Mouse (Mus musculus): Measurements from ENCODE around the gene Ccm2. TPM values are rescaled to one million over a fixed set of nuclear protein-coding genes. Genes with fewer than 3 reads are reported as not detected.

The Ccm2 gene
- polyA plus RNA-seq, 1 experiment from 2014 or later = 44.7 TPM

DNA sequence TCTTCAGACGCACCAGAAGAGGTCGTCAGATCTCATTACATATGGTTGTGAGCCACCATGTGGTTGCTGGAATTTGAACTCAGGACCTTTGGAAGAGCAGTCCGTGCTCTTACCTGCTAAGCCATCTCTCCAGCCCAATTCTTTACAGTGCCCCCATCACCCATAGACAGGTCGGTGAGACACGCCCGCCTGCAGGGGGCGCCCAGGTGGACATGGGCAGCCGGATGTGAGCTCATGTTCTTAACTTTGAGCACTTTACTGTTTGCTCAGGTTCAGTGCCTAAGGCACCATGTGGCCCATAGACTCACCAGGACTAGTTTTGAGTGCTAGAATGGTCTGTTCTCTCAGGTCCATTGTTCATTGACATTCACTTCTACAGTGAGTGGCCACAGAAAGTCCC is 89.5 kb downstream of the Ccm2 start:
- 0 out of 2 replicates have a peak, but pooled peaks cover 3% of the 10 kb centered on the region for H3K9me3 ChIP-seq (replicated peaks)
- H3K4me1 ChIP-seq (replicated peaks) = no peaks in the 10 kb centered on the region
- no peak for ATAC-seq (replicated peaks; ENCODE audit: insufficient number of reproducible peaks, insufficient read depth, low FRiP score, low read depth)
- no peaks in the 10 kb centered on the region for H3K36me3 ChIP-seq
- no peaks in the 10 kb centered on the region for H3K27me3 ChIP-seq
- no peak overlapping the region for H3K27ac ChIP-seq
- no peak overlapping the region for H3K4me2 ChIP-seq
- no peak overlapping the region for H3K9ac ChIP-seq
- WGBS = 63% methylated on average over 8 of the region's 8 CpGs
- H3K4me3 ChIP-seq = no peak overlapping the region

DNA sequence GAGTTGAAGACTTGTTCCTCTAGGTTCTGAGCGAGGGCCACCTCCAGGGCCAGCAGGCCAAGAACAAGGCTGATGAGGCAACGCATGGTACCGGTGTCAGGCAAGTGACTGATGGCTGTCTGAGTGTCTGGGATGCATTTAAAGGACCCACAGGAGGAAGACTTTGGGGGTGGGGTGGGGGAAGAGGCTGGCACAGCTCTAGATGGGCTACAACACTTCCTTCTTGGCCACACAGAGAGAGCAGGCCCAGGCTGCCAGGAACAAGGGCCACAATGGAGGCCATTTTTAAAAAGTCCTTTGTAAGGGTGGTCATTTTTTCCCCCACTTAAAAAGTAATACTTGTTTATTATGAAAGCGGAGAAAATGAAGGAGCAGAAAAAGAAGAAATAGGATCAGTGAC is 91.8 kb downstream of the Ccm2 start, which contains the start of gene Wap:
TSS of gene Wap (minus strand) at position 101 of the 400 bp plus-strand sequence.
- ATAC-seq (replicated peaks; ENCODE audit: insufficient number of reproducible peaks, insufficient read depth, low FRiP score, low read depth) = no peak

DNA sequence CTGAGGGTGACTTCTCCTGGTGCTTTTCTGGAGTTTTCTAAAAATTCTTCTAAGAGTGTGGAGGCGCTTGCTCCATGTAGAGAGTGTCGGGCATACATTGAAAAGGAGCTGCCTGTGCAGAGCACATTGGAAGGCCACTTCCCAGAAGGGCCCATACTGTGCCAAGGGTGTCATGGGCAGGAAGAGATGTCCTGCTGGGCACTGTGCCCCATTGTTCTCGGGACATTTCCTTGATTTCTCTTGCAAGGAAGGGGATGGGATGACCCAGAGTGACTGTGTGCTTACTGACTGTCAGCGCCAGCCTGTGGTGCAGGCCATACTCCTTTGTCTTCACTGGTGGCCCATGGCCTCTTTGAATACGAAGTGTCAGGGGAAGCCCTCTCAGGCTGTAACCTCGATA is 92.4 kb downstream of the Ccm2 start:
- Histone ChIP-seq H3K27ac (no peak overlapping the region), H3K4me2 (no peak overlapping the region), H3K9ac (no peak overlapping the region), H3K4me3 (no peak overlapping the region), H3K9me3 (replicated peaks) (no peaks in the 10 kb centered on the region), H3K36me3 (no peaks in the 10 kb centered on the region), H3K4me1 (replicated peaks) (no peaks in the 10 kb centered on the region), H3K27me3 (no peaks in the 10 kb centered on the region)
- ATAC-seq (replicated peaks; ENCODE audit: insufficient number of reproducible peaks, insufficient read depth, low FRiP score, low read depth) = no peak
- WGBS = 69% methylated on average over 6 of the region's 6 CpGs

More for the DNA sequence above, 91.8 kb downstream of the Ccm2 start, which contains the start of gene Wap:
- Histone ChIP-seq H3K4me2 (no peak within 1 kb of the TSS), H3K36me3 (no peaks in the 10 kb centered on the region), H3K9ac (no peak within 1 kb of the TSS), H3K9me3 (replicated peaks) (no peaks in the 10 kb centered on the region), H3K27ac (no peak within 1 kb of the TSS), H3K4me3 (no peak within 1 kb of the TSS), H3K4me1 (replicated peaks) (no peaks in the 10 kb centered on the region), H3K27me3 (no peaks in the 10 kb centered on the region)
- 88% methylated on average over 4 of the region's 4 CpGs for WGBS

DNA sequence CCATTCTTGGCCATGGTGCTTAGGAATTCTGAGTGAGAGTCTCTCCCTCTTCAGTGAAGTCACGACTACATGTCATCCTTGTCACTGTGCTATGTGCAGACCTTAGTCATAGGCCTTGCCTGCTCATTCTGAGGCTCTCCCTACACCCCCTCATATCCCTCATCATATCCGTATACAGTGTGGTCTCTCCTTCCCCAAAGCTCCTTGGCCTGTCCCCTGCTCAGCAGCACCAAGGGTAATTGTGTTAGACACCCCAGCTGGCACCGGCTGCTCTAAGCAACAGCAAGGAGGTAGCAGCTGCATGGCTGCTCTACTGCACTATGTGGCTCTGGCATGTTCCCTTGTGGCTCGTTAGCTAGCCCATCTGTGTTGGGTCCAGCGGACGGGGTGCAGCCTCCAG is 97.9 kb downstream of the Ccm2 start:
- no peaks in the 10 kb centered on the region for H3K9me3 ChIP-seq (replicated peaks)
- WGBS = 76% methylated on average over 6 of the region's 6 CpGs
- no peaks in the 10 kb centered on the region for H3K4me1 ChIP-seq (replicated peaks)
- H3K9ac ChIP-seq = no peak overlapping the region
- no peak overlapping the region for H3K4me3 ChIP-seq
- H3K4me2 ChIP-seq = no peak overlapping the region
- H3K36me3 ChIP-seq = no peaks in the 10 kb centered on the region
- no peak for ATAC-seq (replicated peaks; ENCODE audit: insufficient number of reproducible peaks, insufficient read depth, low FRiP score, low read depth)
- no peaks in the 10 kb centered on the region for H3K27me3 ChIP-seq
- no peak overlapping the region for H3K27ac ChIP-seq

Other genes starting within 250 kb of the Ccm2 start
- gene Zmiz2, start 157.8 kb upstream of the Ccm2 start, polyA plus RNA-seq (2015; fragmentation: Nextera tagmentation; extraction: Ambion mirVana) = 6.6 and 8.2 TPM in 2 replicates
- 3,680 and 4,098 TPM in 2 replicates for gene Ppia, start 131.4 kb upstream of the Ccm2 start, polyA plus RNA-seq (2015; fragmentation: Nextera tagmentation; extraction: Ambion mirVana)
- gene H2afv, start 102.4 kb upstream of the Ccm2 start, polyA plus RNA-seq (2015; fragmentation: Nextera tagmentation; extraction: Ambion mirVana) = 318 and 327 TPM in 2 replicates
- 24.0 and 26.1 TPM in 2 replicates for gene Purb, start 71.0 kb upstream of the Ccm2 start, polyA plus RNA-seq (2015; fragmentation: Nextera tagmentation; extraction: Ambion mirVana)
- gene Myo1g, start 25.9 kb upstream of the Ccm2 start, polyA plus RNA-seq (2015; fragmentation: Nextera tagmentation; extraction: Ambion mirVana) = 1.2 and 4.9 TPM in 2 replicates
- 1.1 and 3.3 TPM in 2 replicates for gene Nacad, start 59.2 kb downstream of the Ccm2 start, polyA plus RNA-seq (2015; fragmentation: Nextera tagmentation; extraction: Ambion mirVana)
- gene Tbrg4, start 79.2 kb downstream of the Ccm2 start, polyA plus RNA-seq (2015; fragmentation: Nextera tagmentation; extraction: Ambion mirVana) = 38.8 and 48.5 TPM in 2 replicates
- not detected in 2 replicates for gene Wap, start 91.8 kb downstream of the Ccm2 start, polyA plus RNA-seq (2015; fragmentation: Nextera tagmentation; extraction: Ambion mirVana)
- 2.6 and 4.0 TPM in 2 replicates for gene Ramp3, start 111.6 kb downstream of the Ccm2 start, polyA plus RNA-seq (2015; fragmentation: Nextera tagmentation; extraction: Ambion mirVana)